Mouse (Mus musculus): ENCODE measurements at regions not wholly inside any gene's neighbourhood (a gene's known extent, or its start where the extent isn't known, plus 50 kb on each side); places are given as distances from the start of the nearest gene placed in this dataset.
"Not testable (repeated sequence)": the region's sequence is repeated elsewhere in the genome, so short reads cannot be mapped to it uniquely, and the experiment has no call there.

- not testable (repeated sequence) for DNase-seq (ENCODE audit: low spot score)
Measured at GRCm38 (mm10) chr14:53121704-53122103, 626.2 kb upstream of the Olfr1507 start.

GRCm38 (mm10) chr14:53109732-53110131 lies 614.2 kb upstream of the Olfr1507 start:
- DNase-seq (ENCODE audit: low spot score): not testable (repeated sequence)

DNA sequence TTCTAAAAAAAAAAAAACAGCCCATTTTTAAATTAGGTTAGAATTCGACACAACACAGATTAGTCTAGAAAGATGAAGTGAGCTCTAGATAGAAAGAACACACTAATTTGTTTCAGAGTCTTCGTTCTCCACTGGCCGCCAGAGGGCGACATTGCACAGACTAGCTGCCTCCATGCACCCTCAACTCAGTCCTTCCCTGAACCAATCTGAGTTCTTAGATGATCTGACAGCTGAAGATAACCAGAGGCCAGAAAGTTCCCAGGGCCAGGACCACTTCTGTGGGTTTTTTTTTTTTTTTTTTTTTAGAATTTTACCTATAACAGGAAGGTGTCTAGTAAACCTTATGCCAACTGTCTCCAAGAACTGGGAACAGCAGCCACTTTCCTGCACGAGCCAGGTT lies 605.8 kb upstream of the Olfr1507 start:
- DNase-seq (ENCODE audit: low spot score): peak; percentile 4

- not testable (repeated sequence) for DNase-seq (ENCODE audit: low spot score)
Measured at GRCm38 (mm10) chr14:53090921-53091320, 595.4 kb upstream of the Olfr1507 start.

- not testable (repeated sequence) for DNase-seq (ENCODE audit: low spot score)
Measured at GRCm38 (mm10) chr14:53081853-53082252, 586.3 kb upstream of the Olfr1507 start.

DNA sequence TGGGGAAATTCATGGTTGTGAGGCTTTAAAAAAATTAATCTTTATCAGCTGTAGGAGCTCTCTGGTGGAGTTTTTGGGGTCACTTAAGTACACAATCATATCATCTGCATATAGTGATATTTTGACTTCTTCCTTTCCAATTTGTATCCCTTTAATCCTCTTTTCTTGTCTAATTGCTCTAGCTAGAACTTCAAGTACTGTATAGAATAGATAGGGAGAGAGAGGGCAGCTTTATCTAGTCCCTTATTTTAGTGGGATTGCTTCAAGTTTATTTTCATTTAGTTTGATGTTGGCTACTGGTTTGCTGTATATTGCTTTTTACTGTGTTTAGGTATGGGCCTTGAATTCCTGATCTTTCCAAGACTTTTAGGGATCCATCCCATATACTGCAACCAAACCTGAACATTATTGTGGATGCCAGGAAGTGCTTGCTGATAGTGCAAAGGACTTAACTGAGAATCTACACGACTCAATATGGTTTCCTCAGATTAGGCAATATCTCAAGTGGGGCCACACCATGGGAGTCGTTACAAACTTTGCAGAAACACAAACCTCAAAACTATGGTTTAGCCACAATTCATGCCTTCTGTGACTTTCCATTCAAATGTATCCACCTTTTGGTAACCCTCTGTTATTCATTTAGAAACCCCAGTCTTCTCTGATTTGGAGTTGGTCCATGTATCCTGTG lies 585.6 kb upstream of the Olfr1507 start:
- not testable (repeated sequence) for DNase-seq (ENCODE audit: low spot score)

DNA sequence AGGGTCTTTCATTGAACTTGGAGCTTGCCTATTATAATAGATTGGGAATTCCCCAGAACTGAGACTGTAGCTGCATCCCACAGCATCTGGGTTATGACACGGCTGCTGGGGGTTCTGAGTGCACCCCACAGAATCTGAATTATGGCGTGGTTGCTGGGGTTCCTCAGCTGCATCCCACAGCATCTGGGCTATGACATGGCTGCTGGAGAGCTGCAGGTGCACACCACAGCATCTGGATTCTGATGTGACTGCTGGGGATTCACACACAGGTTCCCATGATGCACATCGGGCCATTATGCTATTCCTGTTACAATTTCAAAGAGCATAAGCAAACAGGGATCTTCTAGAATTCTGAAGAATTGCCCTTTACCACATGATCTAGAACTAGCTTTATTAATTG lies 585.0 kb upstream of the Olfr1507 start:
- DNase-seq (ENCODE audit: low spot score): not testable (repeated sequence)

- not testable (repeated sequence) for DNase-seq (ENCODE audit: low spot score)
Measured at GRCm38 (mm10) chr14:53075937-53076336, 580.4 kb upstream of the Olfr1507 start.

DNA sequence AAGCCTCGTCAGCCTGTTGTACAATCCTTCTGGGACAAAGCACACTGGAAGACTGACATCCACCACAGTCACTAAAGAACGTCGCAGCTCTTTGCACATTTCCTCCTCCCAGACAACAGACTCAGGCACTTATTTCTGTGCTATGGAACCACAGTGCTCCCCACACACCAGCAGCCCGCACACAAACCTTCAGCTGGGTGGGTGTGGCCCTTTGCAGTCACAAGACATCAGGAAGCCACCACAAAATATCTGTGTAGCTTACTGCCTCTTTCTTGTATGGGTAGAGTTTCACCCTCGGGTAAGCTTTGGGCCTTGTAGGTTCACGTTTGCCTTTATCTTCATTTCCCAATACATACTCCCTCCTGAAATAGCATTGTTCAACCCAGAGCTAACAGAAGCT lies 577.6 kb upstream of the Olfr1507 start:
- not testable (repeated sequence) for DNase-seq (ENCODE audit: low spot score)

GRCm38 (mm10) chr14:53072502-53072901 lies 577.0 kb upstream of the Olfr1507 start:
- not testable (repeated sequence) for DNase-seq (ENCODE audit: low spot score)

GRCm38 (mm10) chr14:53054439-53054838 lies 558.9 kb upstream of the Olfr1507 start:
- not testable (repeated sequence) for DNase-seq (ENCODE audit: low spot score)

GRCm38 (mm10) chr14:53053465-53054123 lies 558.0 kb upstream of the Olfr1507 start:
- DNase-seq (ENCODE audit: low spot score): not testable (repeated sequence)

- not testable (repeated sequence) for DNase-seq (ENCODE audit: low spot score)
Measured at GRCm38 (mm10) chr14:53047683-53048082, 552.1 kb upstream of the Olfr1507 start.

- not testable (repeated sequence) for DNase-seq (ENCODE audit: low spot score)
Measured at GRCm38 (mm10) chr14:53046975-53047374, 551.4 kb upstream of the Olfr1507 start.

DNA sequence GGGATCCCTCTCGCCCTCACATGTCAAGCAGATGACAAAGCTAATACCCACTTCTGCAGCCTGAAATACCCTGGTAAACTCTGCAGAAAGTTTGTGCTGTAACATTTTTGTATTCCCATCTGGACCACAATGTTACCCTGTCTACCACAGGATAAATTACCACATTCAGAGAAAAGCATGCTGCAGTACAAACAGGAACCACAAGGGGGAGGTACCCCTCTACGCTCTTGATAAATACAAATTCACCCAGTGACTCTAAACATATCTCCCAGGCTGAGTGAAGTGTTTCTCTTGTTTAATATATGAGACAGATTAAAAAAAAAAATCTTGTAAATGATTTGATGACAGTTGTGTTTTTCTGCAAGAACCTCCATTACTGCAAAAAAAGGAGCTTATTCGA lies 549.8 kb upstream of the Olfr1507 start:
- peak; percentile 54 for DNase-seq (ENCODE audit: low spot score)

DNA sequence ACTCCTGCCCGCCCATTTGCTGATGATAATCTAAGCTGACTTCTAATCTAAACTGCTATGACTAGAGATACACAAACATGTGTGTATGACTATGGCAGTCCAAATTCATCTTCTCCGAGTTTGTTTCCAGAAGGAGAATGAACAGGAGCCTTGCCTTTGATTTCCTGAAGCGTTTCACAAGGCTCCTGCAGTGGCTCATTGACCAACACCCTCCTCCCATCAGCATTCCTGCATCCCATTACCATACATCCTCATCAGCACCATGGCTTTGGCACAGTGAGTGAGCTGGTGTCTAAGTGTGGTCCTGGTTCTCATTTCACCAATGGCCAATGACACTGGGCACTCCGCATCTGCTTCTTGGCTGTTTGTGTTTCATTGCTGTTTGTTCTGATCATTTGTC lies 548.6 kb upstream of the Olfr1507 start:
- not testable (repeated sequence) for DNase-seq (ENCODE audit: low spot score)

DNA sequence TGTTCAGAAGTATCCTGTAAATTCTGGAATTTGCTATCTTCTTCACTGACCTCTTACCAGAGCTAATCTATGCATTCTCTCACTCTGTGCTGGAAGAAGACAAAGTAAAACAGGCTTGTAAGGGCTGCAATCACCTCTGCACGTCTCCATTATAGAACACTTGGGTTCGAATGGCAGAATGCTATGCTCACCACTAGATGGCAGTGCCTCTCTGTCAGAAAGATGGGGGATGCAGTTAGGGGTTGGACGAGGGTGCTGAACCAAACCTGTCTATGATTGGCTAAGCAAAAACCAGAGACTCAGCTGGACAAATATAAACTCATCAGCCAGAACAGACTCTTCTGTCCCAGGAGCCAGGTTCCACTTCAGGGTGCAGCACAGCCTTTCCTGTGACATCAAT lies 546.5 kb upstream of the Olfr1507 start:
- peak; percentile 27 for DNase-seq (ENCODE audit: low spot score)

- DNase-seq (ENCODE audit: low spot score): not testable (repeated sequence)
Measured at GRCm38 (mm10) chr14:53039475-53039874, 543.9 kb upstream of the Olfr1507 start.

DNA sequence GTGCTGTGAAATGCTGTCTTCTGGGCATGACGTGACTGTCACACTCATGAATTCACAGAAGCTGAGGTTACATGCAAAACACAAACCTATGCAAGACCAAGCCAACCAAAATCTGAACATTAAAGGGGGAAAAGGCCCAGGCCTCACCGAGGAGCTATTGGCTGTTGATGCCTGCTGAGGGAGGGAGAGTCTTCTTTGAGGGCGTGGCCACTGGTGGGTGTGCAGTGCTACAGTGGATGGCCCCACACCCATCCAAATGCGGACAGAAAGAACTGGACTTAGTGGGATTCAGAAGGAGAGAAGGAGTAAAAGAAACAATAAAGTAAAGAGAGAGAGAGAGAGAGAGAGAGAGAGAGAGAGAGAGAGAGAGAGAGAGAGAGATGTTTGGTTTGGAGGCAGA lies 539.4 kb upstream of the Olfr1507 start:
- DNase-seq (ENCODE audit: low spot score): not testable (repeated sequence)

DNA sequence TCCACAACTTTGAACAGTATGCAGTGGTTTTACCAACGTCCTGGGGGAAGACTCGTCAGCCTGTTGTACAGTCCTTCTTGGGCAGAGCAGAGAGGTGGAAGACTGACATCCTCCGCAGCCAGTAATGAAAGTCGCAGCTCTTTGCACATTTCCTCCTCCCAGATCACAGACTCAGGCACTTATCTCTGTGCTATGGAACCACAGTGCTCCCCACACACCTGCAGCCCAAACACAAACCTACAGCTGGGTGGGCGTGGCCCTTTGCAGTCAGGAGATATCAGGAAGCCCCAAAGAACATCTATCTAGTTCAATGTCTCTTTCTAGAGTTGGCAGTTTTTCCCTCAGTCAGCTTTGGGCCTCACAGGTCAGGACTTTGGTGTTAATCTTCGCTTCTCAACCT lies 537.7 kb upstream of the Olfr1507 start:
- not testable (repeated sequence) for DNase-seq (ENCODE audit: low spot score)

DNA sequence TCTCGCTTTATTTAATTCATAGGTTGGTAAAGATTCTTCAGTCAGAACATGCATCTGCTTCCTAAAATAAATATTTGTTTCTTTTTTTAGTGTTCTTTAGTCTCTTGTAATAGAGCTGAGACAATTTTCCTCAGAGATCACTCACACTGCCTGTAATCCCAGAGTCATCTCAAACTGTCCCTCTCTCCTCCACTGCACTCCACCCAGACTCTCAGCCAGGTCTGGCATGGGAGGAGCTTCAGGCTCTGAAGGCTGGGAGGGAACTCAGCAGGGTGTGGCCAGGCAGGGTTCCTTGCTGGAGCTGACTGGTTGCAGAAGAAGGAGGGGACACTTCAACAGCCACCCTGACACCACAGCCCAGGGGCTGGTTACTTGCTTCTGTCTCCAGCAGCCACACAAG lies 536.9 kb upstream of the Olfr1507 start:
- not testable (repeated sequence) for DNase-seq (ENCODE audit: low spot score)

GRCm38 (mm10) chr14:53030227-53030626 lies 534.7 kb upstream of the Olfr1507 start:
- not testable (repeated sequence) for DNase-seq (ENCODE audit: low spot score)

DNA sequence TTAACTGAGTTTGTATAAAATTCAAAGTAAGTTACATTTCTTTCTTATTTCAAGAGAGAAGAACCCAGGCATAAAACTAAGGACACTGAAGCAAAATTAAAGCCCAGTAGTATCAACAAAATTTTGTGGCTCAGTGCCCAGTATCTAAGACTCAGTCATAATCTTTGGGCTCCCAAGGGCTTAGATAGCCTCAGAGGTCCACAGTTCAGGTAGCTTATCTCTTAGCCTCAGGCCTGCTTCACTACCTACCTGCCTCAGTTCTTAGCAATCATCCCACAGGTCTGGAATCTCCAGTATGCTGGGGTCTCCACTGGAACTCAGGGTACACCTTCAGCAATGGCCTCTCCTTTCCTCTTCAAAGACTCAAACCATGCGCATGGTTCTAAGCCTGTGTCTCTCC lies 531.4 kb upstream of the Olfr1507 start:
- DNase-seq (ENCODE audit: low spot score): not testable (repeated sequence)

All from embryo, embryonic 10.5 days (tissue).